Mouse (Mus musculus) liver, embryonic 14.5 days (tissue): Measurements from ENCODE around the gene Ush2a. TPM values are rescaled to one million over a fixed set of nuclear protein-coding genes. Genes with fewer than 3 reads are reported as not detected.
A peak's percentile ranks its signal among the peaks of the same experiment; 100 is the strongest.

Source experiments
- ATAC-seq: fragments of 200-750 bp; cut with Nextera tagmentation; 2 replicates; pipeline ENCODE4 v1.8.0; 2017; ENCODE audit warnings: moderate number of reproducible peaks, mild to moderate bottlenecking, moderate library complexity; ENCODE audit not compliant: insufficient read depth
- DNase-seq, 3 experiments: peaks; one replicate each; pipeline ENCODE4 v3.0.0-alpha.2; 2012 to 2013; ENCODE audit warnings: low read depth in 3 of 3, low spot score in 3 of 3
- H3K27ac ChIP-seq: fragments of 300-500 bp; sonication (generic); 2 replicates; pipeline ENCODE4 v1.5.1; 2014; ENCODE audit warnings: moderate library complexity, mild to moderate bottlenecking, control low read depth, inconsistent platforms
- H3K27me3 ChIP-seq: fragments of 300-500 bp; sonication (generic); 2 replicates; pipeline ENCODE4 v1.6.1; 2014; ENCODE audit warnings: mild to moderate bottlenecking, low read length, moderate library complexity; ENCODE audit not compliant: control insufficient read depth, insufficient read depth
- H3K36me3 ChIP-seq: fragments of 300-500 bp; sonication (generic); replicated peaks from 2 replicates; pipeline ENCODE4 v1.6.1; 2014; ENCODE audit warnings: low read depth; ENCODE audit not compliant: control insufficient read depth, insufficient read depth
- H3K4me1 ChIP-seq, 2 experiments: fragments of 200-500 bp in 1 of 2; fragments of 300-500 bp in 1 of 2; sonication (generic) in 1 of 2; replicated peaks; 2 replicates each; pipeline ENCODE4 v1.6.1; 2012 to 2014; ENCODE audit warnings: antibody characterized with exemption in 1 of 2, inconsistent platforms in 1 of 2, low read length in 1 of 2; ENCODE audit not compliant: control insufficient read depth in 2 of 2, insufficient read depth in 2 of 2
- H3K4me2 ChIP-seq: fragments of 300-500 bp; sonication (generic); 2 replicates; pipeline ENCODE4 v1.6.1; 2014; ENCODE audit warnings: low read depth, mild to moderate bottlenecking, control low read depth, moderate library complexity
- H3K4me3 ChIP-seq, 2 experiments: fragments of 200-500 bp in 1 of 2; fragments of 300-500 bp in 1 of 2; sonication (generic) in 1 of 2; 2 replicates each; pipeline ENCODE4 v1.5.1; 2012 to 2014; ENCODE audit warnings: low read depth in 2 of 2, low read length in 2 of 2, mild to moderate bottlenecking in 2 of 2, control low read depth in 1 of 2, inconsistent platforms in 1 of 2, moderate library complexity in 1 of 2; ENCODE audit not compliant: insufficient read depth in 1 of 2
- H3K9ac ChIP-seq: fragments of 300-500 bp; sonication (generic); replicated peaks from 2 replicates; pipeline ENCODE4 v1.6.1; 2014; ENCODE audit warnings: mild to moderate bottlenecking, control low read depth, moderate library complexity
- H3K9me3 ChIP-seq: fragments of 300-500 bp; sonication (generic); 2 replicates; pipeline ENCODE4 v1.6.1; 2016; ENCODE audit warnings: low read length, mixed read lengths; ENCODE audit not compliant: control insufficient read depth
- CTCF ChIP-seq: IDR thresholded peaks from 2 replicates; pipeline ENCODE4 v1.5.1; 2016; ENCODE audit warnings: antibody characterized with exemption, low read depth, control low read depth
- EP300 ChIP-seq: IDR thresholded peaks from 2 replicates; pipeline ENCODE4 v1.6.1; 2016; ENCODE audit warnings: antibody characterized with exemption, low read depth
- WGBS: fragments of 180-500 bp; shearing (Covaris S2); extraction: QIAGEN DNeasy Blood & Tissue Kit; methylation state at CpG from one replicate; pipeline ENCODE4 v1.1.7; 2014; ENCODE audit not compliant: insufficient replicate concordance; 5-methylcytosine and 5-hydroxymethylcytosine counted together
- polyA plus RNA-seq, 2 experiments: library from polyadenylated mRNA; depleted of rRNA in 1 of 2; stranded (reverse) in 1 of 2; unstranded in 1 of 2; fragments of >200 nt; fragmentation: Nextera tagmentation in 1 of 2; extraction: Ambion mirVana in 1 of 2; gene quantifications; 2 replicates each; pipeline versions ENCODE4 v1.2.1 to v1.2.3; 2012 to 2014

Gene Ush2a
- polyA plus RNA-seq, 2 experiments, result 0.02 TPM; not detected in 1

- Histone ChIP-seq H3K9ac (no peak overlapping the region), H3K27ac (no peak overlapping the region), H3K36me3 (no peaks in the 10 kb centered on the region), H3K4me2 (no peak overlapping the region), H3K9me3 (no peaks in the 10 kb centered on the region), H3K4me1 (no peaks in the 10 kb centered on the region), H3K4me3 (no peak overlapping the region), H3K27me3 (no peaks in the 10 kb centered on the region)
- DNase-seq (no peak), ATAC-seq (no peak)
- TF ChIP-seq CTCF, result no peak
- TF ChIP-seq EP300, result no peak
- WGBS, result 75% methylated on average over 14 of the region's 14 CpGs
Measured at GRCm38 (mm10) chr1:188937246-188937780, 675.5 kb downstream of the Ush2a start.

- Histone ChIP-seq H3K4me1 (0 out of 4 replicates have a peak, but pooled peaks cover 0 to 3% of the 10 kb centered on the region in 2 experiments), H3K27me3 (no peaks in the 10 kb centered on the region), H3K4me3 (no peak overlapping the region), H3K36me3 (no peaks in the 10 kb centered on the region), H3K9me3 (no peaks in the 10 kb centered on the region), H3K27ac (no peak overlapping the region), H3K9ac (no peak overlapping the region), H3K4me2 (no peak overlapping the region)
- DNase-seq (no peak), ATAC-seq (no peak)
- 9% methylated on average over 8 of the region's 8 CpGs for WGBS
- TF ChIP-seq EP300, result no peak
- TF ChIP-seq CTCF, result no peak
Measured at GRCm38 (mm10) chr1:188945326-188945725, 683.5 kb downstream of the Ush2a start.

- H3K27me3 ChIP-seq, result no peaks in the 10 kb centered on the region
- ATAC-seq (peak; percentile 20), DNase-seq (no peak)
- H3K36me3 ChIP-seq, result no peaks in the 10 kb centered on the region
- WGBS, result 80% methylated on average over 11 of the region's 11 CpGs
- no peak for TF ChIP-seq CTCF
- no peak for TF ChIP-seq EP300
- no peak overlapping the region for H3K27ac ChIP-seq
- H3K4me1 ChIP-seq, result 0 out of 4 replicates have a peak, but pooled peaks cover 0 to 3% of the 10 kb centered on the region in 2 experiments
- no peaks in the 10 kb centered on the region for H3K9me3 ChIP-seq
- no peak overlapping the region for H3K4me2 ChIP-seq
- H3K4me3 ChIP-seq, result no peak overlapping the region
- H3K9ac ChIP-seq, result no peak overlapping the region
Measured at GRCm38 (mm10) chr1:188946849-188947248, 685.0 kb downstream of the Ush2a start.

- WGBS, result 41% methylated on average over 5 of the region's 5 CpGs
- ATAC-seq (peak; percentile 24; the same call in 1 of the 2 replicates), DNase-seq (peak in 2 of 3 experiments; percentile 3 to 7)
- no peaks in the 10 kb centered on the region for H3K36me3 ChIP-seq
- TF ChIP-seq CTCF, result peak; percentile 76
- TF ChIP-seq EP300, result no peak
- H3K27me3 ChIP-seq, result no peaks in the 10 kb centered on the region
- H3K9ac ChIP-seq, result no peak overlapping the region
- 0 out of 4 replicates have a peak, but pooled peaks cover 0 to 3% of the 10 kb centered on the region in 2 experiments for H3K4me1 ChIP-seq
- no peak overlapping the region for H3K4me3 ChIP-seq
- no peak overlapping the region for H3K4me2 ChIP-seq
- no peak overlapping the region for H3K27ac ChIP-seq
- no peaks in the 10 kb centered on the region for H3K9me3 ChIP-seq
Measured at GRCm38 (mm10) chr1:188947794-188948193, 686.0 kb downstream of the Ush2a start.

- no peak for DNase-seq
- no peak for TF ChIP-seq EP300
- TF ChIP-seq CTCF, result no peak
Measured at GRCm38 (mm10) chr1:188948276-188948675, 686.5 kb downstream of the Ush2a start.

More at GRCm38 (mm10) chr1:188948276-188948675, 686.5 kb downstream of the Ush2a start:
- H3K4me1 ChIP-seq, result 0 out of 4 replicates have a peak, but pooled peaks cover 0 to 3% of the 10 kb centered on the region in 2 experiments
- no peak for ATAC-seq
- WGBS, result 53% methylated on average over 9 of the region's 9 CpGs
- no peak overlapping the region for H3K27ac ChIP-seq
- no peak overlapping the region for H3K9ac ChIP-seq
- H3K4me2 ChIP-seq, result no peak overlapping the region
- H3K27me3 ChIP-seq, result no peaks in the 10 kb centered on the region
- H3K9me3 ChIP-seq, result no peaks in the 10 kb centered on the region
- H3K4me3 ChIP-seq, result no peak overlapping the region
- no peaks in the 10 kb centered on the region for H3K36me3 ChIP-seq
